ENCODE assay signal across 20 mouse cellular contexts in genomic region chr6:36175112-36175511, GRCm38 (mm10).
DNase-seq lines count a peak whose midpoint lies in the region; ATAC-seq and TF ChIP-seq lines count a peak whose summit lies in the region.
"Had no signal": no experiment of that assay in that cellular context is flagged by ENCODE, and none has a peak within 500 bp of the region (broad histone marks: within the 10 kb centered on the region; RNA-seq: fewer than 3 reads in every experiment).

No protein-coding gene starts in this region.

- H3K4me1 ChIP-seq in intestine, embryonic 15.5 days (replicated peaks), result no peaks in the 10 kb centered on the region
- no peaks in the 10 kb centered on the region for H3K4me1 ChIP-seq in intestine, postnatal 0 days (replicated peaks; ENCODE audit: control insufficient read depth, insufficient read depth, low read length)
- H3K4me1 ChIP-seq in liver, embryonic 12.5 days, result no peaks in the 10 kb centered on the region
- H3K4me1 ChIP-seq in lung, embryonic 16.5 days (replicated peaks; ENCODE audit: control insufficient read depth, insufficient read depth, low read length), result no peaks in the 10 kb centered on the region
- H3K4me1 ChIP-seq in stomach, embryonic 15.5 days, result no peaks in the 10 kb centered on the region
- no peaks in the 10 kb centered on the region for H3K4me1 ChIP-seq in hindbrain, embryonic 11.5 days (replicated peaks; ENCODE audit: control insufficient read depth, insufficient read depth, low read length)
- H3K4me1 ChIP-seq: embryonic facial prominence, embryonic 13.5 days; heart, embryonic 15.5 days had no signal

- no peak overlapping the region for H3K9ac ChIP-seq in intestine, embryonic 15.5 days
- H3K9ac ChIP-seq in intestine, postnatal 0 days (ENCODE audit: low read depth, low read length), result no peak overlapping the region
- H3K9ac ChIP-seq in liver, embryonic 12.5 days, result no peak overlapping the region
- no peak overlapping the region for H3K9ac ChIP-seq in lung, embryonic 16.5 days (ENCODE audit: low read length)
- H3K9ac ChIP-seq in stomach, embryonic 15.5 days, result no peak overlapping the region
- no peak overlapping the region for H3K9ac ChIP-seq in hindbrain, embryonic 11.5 days (ENCODE audit: low read depth, low read length)
- H3K9ac ChIP-seq: embryonic facial prominence, embryonic 13.5 days; heart, embryonic 15.5 days had no signal

- no peak overlapping the region for H3K27ac ChIP-seq in intestine, embryonic 15.5 days
- no peak overlapping the region for H3K27ac ChIP-seq in intestine, postnatal 0 days (ENCODE audit: low read depth, low read length)
- no peak overlapping the region for H3K27ac ChIP-seq in liver, embryonic 12.5 days
- no peak overlapping the region for H3K27ac ChIP-seq in lung, embryonic 16.5 days (ENCODE audit: low read length)
- H3K27ac ChIP-seq in stomach, embryonic 15.5 days, result no peak overlapping the region
- no peak overlapping the region for H3K27ac ChIP-seq in hindbrain, embryonic 11.5 days (ENCODE audit: low read depth, low read length)
- H3K27ac ChIP-seq: embryonic facial prominence, embryonic 13.5 days; heart, embryonic 15.5 days; hindbrain, postnatal 0 days had no signal

- WGBS in intestine, embryonic 15.5 days, result 36% methylated on average over 3 of the region's 3 CpGs
- WGBS in intestine, postnatal 0 days, result 37% methylated on average over 3 of the region's 3 CpGs
- 66% methylated on average over 3 of the region's 3 CpGs for WGBS in liver, embryonic 12.5 days (ENCODE audit: insufficient replicate concordance)
- 22% methylated on average over 3 of the region's 3 CpGs for WGBS in lung, embryonic 16.5 days
- 38% methylated on average over 3 of the region's 3 CpGs for WGBS in stomach, embryonic 15.5 days
- 85% methylated on average over 3 of the region's 3 CpGs for WGBS in hindbrain, embryonic 11.5 days

- no peak overlapping the region for H3K4me3 ChIP-seq in intestine, embryonic 15.5 days (replicated peaks)
- no peak overlapping the region for H3K4me3 ChIP-seq in intestine, postnatal 0 days (ENCODE audit: low read depth, low read length)
- H3K4me3 ChIP-seq in liver, embryonic 12.5 days, result no peak overlapping the region
- H3K4me3 ChIP-seq in lung, embryonic 16.5 days (ENCODE audit: low read length), result no peak overlapping the region
- H3K4me3 ChIP-seq in stomach, embryonic 15.5 days (replicated peaks), result no peak overlapping the region
- H3K4me3 ChIP-seq in hindbrain, embryonic 11.5 days (ENCODE audit: low read depth, low read length), result no peak overlapping the region
- H3K4me3 ChIP-seq: embryonic facial prominence, embryonic 13.5 days; heart, embryonic 15.5 days had no signal

- no peaks in the 10 kb centered on the region for H3K27me3 ChIP-seq in intestine, embryonic 15.5 days (replicated peaks)
- no peaks in the 10 kb centered on the region for H3K27me3 ChIP-seq in intestine, postnatal 0 days (replicated peaks; ENCODE audit: control insufficient read depth, insufficient read depth, low read length)
- no peaks in the 10 kb centered on the region for H3K27me3 ChIP-seq in liver, embryonic 12.5 days (replicated peaks)
- H3K27me3 ChIP-seq in lung, embryonic 16.5 days (ENCODE audit: control insufficient read depth, insufficient read depth, low read depth, low read length), result no peaks in the 10 kb centered on the region
- no peaks in the 10 kb centered on the region for H3K27me3 ChIP-seq in stomach, embryonic 15.5 days (replicated peaks)
- H3K27me3 ChIP-seq in hindbrain, embryonic 11.5 days (ENCODE audit: control insufficient read depth, insufficient read depth, low read length), result no peaks in the 10 kb centered on the region
- H3K27me3 ChIP-seq: embryonic facial prominence, embryonic 13.5 days; heart, embryonic 15.5 days had no signal

- H3K4me2 ChIP-seq in intestine, embryonic 15.5 days (replicated peaks), result no peak overlapping the region
- H3K4me2 ChIP-seq in intestine, postnatal 0 days (replicated peaks; ENCODE audit: low read depth), result no peak overlapping the region
- no peak overlapping the region for H3K4me2 ChIP-seq in liver, embryonic 12.5 days
- H3K4me2 ChIP-seq in lung, embryonic 16.5 days (ENCODE audit: low read depth, low read length), result no peak overlapping the region
- no peak overlapping the region for H3K4me2 ChIP-seq in stomach, embryonic 15.5 days
- no peak overlapping the region for H3K4me2 ChIP-seq in hindbrain, embryonic 11.5 days (replicated peaks; ENCODE audit: low read depth, low read length)
- H3K4me2 ChIP-seq: embryonic facial prominence, embryonic 13.5 days; heart, embryonic 15.5 days; midbrain, embryonic 11.5 days had no signal

- no peak for TF ChIP-seq CTCF in intestine, postnatal 0 days (IDR thresholded peaks at IDR 0.05; ENCODE audit: low read depth)

- H3K36me3 ChIP-seq in intestine, embryonic 15.5 days, result no peaks in the 10 kb centered on the region
- H3K36me3 ChIP-seq in intestine, postnatal 0 days (ENCODE audit: control insufficient read depth, insufficient read depth), result no peaks in the 10 kb centered on the region
- H3K36me3 ChIP-seq in liver, embryonic 12.5 days, result no peaks in the 10 kb centered on the region
- no peaks in the 10 kb centered on the region for H3K36me3 ChIP-seq in lung, embryonic 16.5 days (ENCODE audit: control insufficient read depth, insufficient read depth, low read length)
- no peaks in the 10 kb centered on the region for H3K36me3 ChIP-seq in stomach, embryonic 15.5 days
- no peaks in the 10 kb centered on the region for H3K36me3 ChIP-seq in hindbrain, embryonic 11.5 days (ENCODE audit: control insufficient read depth, insufficient read depth, low read length)
- H3K36me3 ChIP-seq: embryonic facial prominence, embryonic 13.5 days; heart, embryonic 15.5 days had no signal

- no peaks in the 10 kb centered on the region for H3K9me3 ChIP-seq in intestine, embryonic 15.5 days
- no peaks in the 10 kb centered on the region for H3K9me3 ChIP-seq in intestine, postnatal 0 days (ENCODE audit: control insufficient read depth)
- no peaks in the 10 kb centered on the region for H3K9me3 ChIP-seq in liver, embryonic 12.5 days (replicated peaks)
- no peaks in the 10 kb centered on the region; the same call in 1 of the 2 replicates for H3K9me3 ChIP-seq in lung, embryonic 16.5 days (ENCODE audit: control insufficient read depth, low read length)
- no peaks in the 10 kb centered on the region for H3K9me3 ChIP-seq in stomach, embryonic 15.5 days
- H3K9me3 ChIP-seq in hindbrain, embryonic 11.5 days (ENCODE audit: control insufficient read depth, low read length), result no peaks in the 10 kb centered on the region
- H3K9me3 ChIP-seq: embryonic facial prominence, embryonic 13.5 days; heart, embryonic 15.5 days had no signal

- no peak for DNase-seq in layer of hippocampus, adult 18-20 months (ENCODE audit: low spot score in 2 of 2)
- no peak for DNase-seq in hindbrain, embryonic 11.5 days (ENCODE audit: low spot score)
- DNase-seq in embryo, embryonic 11 days, result no peak
- DNase-seq: adrenal gland, adult 2 months; cerebellum, adult 8-10 months; gastrocnemius, postnatal 14 days; left cerebral cortex, postnatal 4 days; right cerebral cortex, adult 18-20 months; thymus, adult 18-20 months; thymus, postnatal 4 days had no signal

- ATAC-seq in intestine, embryonic 15.5 days, result peak; percentile 66
- no peak for ATAC-seq in intestine, postnatal 0 days
- peak; percentile 57; the same call in 1 of the 2 replicates for ATAC-seq in liver, embryonic 12.5 days
- ATAC-seq in lung, embryonic 16.5 days (ENCODE audit: low read depth), result peak; percentile 71
- peak; percentile 81 for ATAC-seq in stomach, embryonic 15.5 days (ENCODE audit: insufficient read depth, low FRiP score, low read depth)
- no peak for ATAC-seq in hindbrain, embryonic 11.5 days (ENCODE audit: low FRiP score)
- ATAC-seq: forebrain, embryonic 14.5 days; hindbrain, postnatal 0 days had no signal

Comparison
In these comparisons a context has a peak if more than half of its experiments do, and no peak if none do; other contexts are left out.
1. ATAC-seq: peak in intestine, embryonic 15.5 days (single experiment), liver, embryonic 12.5 days (single experiment), lung, embryonic 16.5 days (single experiment) and stomach, embryonic 15.5 days (single experiment); none in intestine, postnatal 0 days (single experiment) and hindbrain, embryonic 11.5 days (single experiment).